In the genomic region with DNA sequence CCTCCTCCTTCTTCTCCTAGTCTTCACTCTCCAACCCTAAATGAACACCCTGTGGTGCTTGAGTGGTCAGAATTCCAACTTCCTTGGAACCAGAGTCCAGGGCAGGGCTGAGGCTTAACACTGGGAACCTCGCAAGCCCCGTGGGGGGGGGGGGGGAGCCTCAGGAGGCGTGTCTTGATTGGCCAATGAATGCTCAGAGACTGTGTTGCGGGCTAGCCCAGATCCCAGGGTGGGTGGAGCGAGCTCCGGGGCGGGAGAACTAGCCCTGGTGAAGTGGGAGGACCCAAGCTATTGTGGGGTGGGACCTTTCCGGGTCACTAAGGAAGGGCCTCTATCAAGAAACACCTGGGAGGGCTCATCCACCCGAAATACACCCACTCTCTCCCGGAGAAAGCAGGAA, we compare ENCODE assay signal across 18 mouse cellular contexts. TPM values are rescaled to one million over a fixed set of nuclear protein-coding genes. Genes with fewer than 3 reads are reported as not detected.
DNase-seq lines count a peak whose midpoint lies in the region; ATAC-seq lines count a peak whose summit lies in the region.
"Had no signal": no experiment of that assay in that cellular context is flagged by ENCODE, and none has a peak within 500 bp of the region (broad histone marks: within the 10 kb centered on the region; RNA-seq: fewer than 3 reads in every experiment).

No protein-coding gene starts in this region.

- H3K27me3 ChIP-seq in kidney, embryonic 16.5 days (ENCODE audit: insufficient read depth, low read length) = no peaks in the 10 kb centered on the region
- H3K27me3 ChIP-seq in liver, embryonic 15.5 days = no peaks in the 10 kb centered on the region; the same call in 1 of the 2 replicates
- peaks cover 19% of the 10 kb centered on the region for H3K27me3 ChIP-seq in heart, embryonic 12.5 days (replicated peaks)

- peak; percentile 37 for DNase-seq in retina, postnatal 1 day
- no peak for DNase-seq in retina, embryonic 14.5 days (ENCODE audit: low spot score)
- DNase-seq in thymus, postnatal 4 days = no peak
- DNase-seq in thymus, postnatal 14 days = no peak
- DNase-seq: adrenal gland, postnatal 36 days; cerebellum, adult 18-20 months; gastrocnemius, postnatal 36 days; right cerebral cortex, adult 18-20 months had no signal

- no peak overlapping the region for H3K9ac ChIP-seq in kidney, embryonic 16.5 days (replicated peaks; ENCODE audit: low read length)
- no peak overlapping the region for H3K9ac ChIP-seq in liver, embryonic 15.5 days
- H3K9ac ChIP-seq in heart, embryonic 12.5 days = no peak overlapping the region
- H3K9ac ChIP-seq: forebrain, embryonic 12.5 days had no signal

- H3K27ac ChIP-seq in kidney, embryonic 16.5 days (ENCODE audit: low read length) = no peak overlapping the region
- no peak overlapping the region for H3K27ac ChIP-seq in liver, embryonic 15.5 days (replicated peaks)
- no peak overlapping the region for H3K27ac ChIP-seq in heart, embryonic 12.5 days (ENCODE audit: poor library complexity, severe bottlenecking)
- H3K27ac ChIP-seq: embryonic facial prominence, embryonic 10.5 days; forebrain, embryonic 12.5 days had no signal

- no peaks in the 10 kb centered on the region for H3K9me3 ChIP-seq in kidney, embryonic 16.5 days (ENCODE audit: low read length)
- no peaks in the 10 kb centered on the region for H3K9me3 ChIP-seq in liver, embryonic 15.5 days (replicated peaks)
- no peaks in the 10 kb centered on the region for H3K9me3 ChIP-seq in heart, embryonic 12.5 days (replicated peaks)
- H3K9me3 ChIP-seq: embryonic facial prominence, embryonic 10.5 days; forebrain, embryonic 12.5 days had no signal

- WGBS in kidney, embryonic 16.5 days = 26% methylated on average over 10 of the region's 10 CpGs
- 32% methylated on average over 10 of the region's 10 CpGs for WGBS in liver, embryonic 15.5 days (ENCODE audit: insufficient replicate concordance)
- 28% methylated on average over 10 of the region's 10 CpGs for WGBS in heart, embryonic 12.5 days

- H3K4me1 ChIP-seq in kidney, embryonic 16.5 days (ENCODE audit: insufficient read depth, low read length) = peaks cover 6% of the 10 kb centered on the region; the same call in 1 of the 2 replicates
- H3K4me1 ChIP-seq in liver, embryonic 15.5 days (replicated peaks) = peaks cover 17% of the 10 kb centered on the region
- peaks cover 4% of the 10 kb centered on the region; the same call in 1 of the 2 replicates for H3K4me1 ChIP-seq in heart, embryonic 12.5 days (replicated peaks)

- no peak; the same call in 1 of the 2 replicates for ATAC-seq in kidney, embryonic 16.5 days (ENCODE audit: low FRiP score, low TSS enrichment)
- ATAC-seq in liver, embryonic 15.5 days (ENCODE audit: insufficient read depth) = peak; percentile 32; the same call in 1 of the 2 replicates
- no peak for ATAC-seq in heart, embryonic 12.5 days (ENCODE audit: insufficient number of reproducible peaks, low FRiP score)
- ATAC-seq in monocyte, adult 5-6 weeks (replicated peaks; ENCODE audit: insufficient number of reproducible peaks, low FRiP score, low TSS enrichment, poor library complexity, severe bottlenecking) = no peak

- H3K36me3 ChIP-seq in kidney, embryonic 16.5 days (ENCODE audit: insufficient read depth, low read length) = no peaks in the 10 kb centered on the region
- no peaks in the 10 kb centered on the region for H3K36me3 ChIP-seq in liver, embryonic 15.5 days (replicated peaks)
- no peaks in the 10 kb centered on the region for H3K36me3 ChIP-seq in heart, embryonic 12.5 days
- H3K36me3 ChIP-seq: embryonic facial prominence, embryonic 10.5 days; forebrain, embryonic 12.5 days had no signal

- H3K4me2 ChIP-seq in kidney, embryonic 16.5 days (replicated peaks; ENCODE audit: low read depth, low read length) = 0 out of 2 replicates have a peak overlapping the region, but pooled peaks have one; percentile 12
- H3K4me2 ChIP-seq in liver, embryonic 15.5 days = peak overlapping the region; percentile 44; the same call in 1 of the 2 replicates
- no peak overlapping the region for H3K4me2 ChIP-seq in heart, embryonic 12.5 days
- H3K4me2 ChIP-seq: forebrain, embryonic 12.5 days had no signal

- no peak overlapping the region for H3K4me3 ChIP-seq in kidney, embryonic 16.5 days (ENCODE audit: low read length)
- no peak overlapping the region for H3K4me3 ChIP-seq in liver, embryonic 15.5 days (replicated peaks)
- no peak overlapping the region for H3K4me3 ChIP-seq in heart, embryonic 12.5 days
- H3K4me3 ChIP-seq: embryonic facial prominence, embryonic 10.5 days; forebrain, embryonic 12.5 days had no signal

RNA-seq across cellular contexts. Expression of a gene that starts 1.3 kb away (rescaled TPM):
- 7.2 and 8.3 TPM in 2 replicates for polyA plus RNA-seq in kidney, embryonic 16.5 days (2015; fragmentation: Nextera tagmentation; extraction: Ambion mirVana)
- polyA plus RNA-seq in liver, embryonic 15.5 days (2015; fragmentation: Nextera tagmentation; extraction: Ambion mirVana) = 12.9 and 16.3 TPM in 2 replicates
- polyA plus RNA-seq in heart, embryonic 12.5 days (2016; fragmentation: Nextera tagmentation; extraction: Ambion mirVana) = 0.90 and 0.91 TPM in 2 replicates
- 1.3 TPM in 1 of 3 replicates, not detected in the others for total RNA-seq in monocyte, adult 5-6 weeks (2017)
- polyA plus RNA-seq: C2C12 had no signal

RNA-seq across cellular contexts. Expression of a gene that starts 14.0 kb away (rescaled TPM):
- polyA plus RNA-seq in kidney, embryonic 16.5 days (2015; fragmentation: Nextera tagmentation; extraction: Ambion mirVana) = 675 and 814 TPM in 2 replicates
- 182 and 216 TPM in 2 replicates for polyA plus RNA-seq in liver, embryonic 15.5 days (2015; fragmentation: Nextera tagmentation; extraction: Ambion mirVana)
- polyA plus RNA-seq in heart, embryonic 12.5 days (2016; fragmentation: Nextera tagmentation; extraction: Ambion mirVana) = 1,218 and 1,354 TPM in 2 replicates
- total RNA-seq in monocyte, adult 5-6 weeks (2017) = 3.5 to 20.8 TPM (median 3.8 TPM) in 3 replicates

RNA-seq across cellular contexts. Expression of a gene that starts 28.1 kb away (rescaled TPM):
- 9.1 and 10.4 TPM in 2 replicates for polyA plus RNA-seq in kidney, embryonic 16.5 days (2015; fragmentation: Nextera tagmentation; extraction: Ambion mirVana)
- polyA plus RNA-seq in liver, embryonic 15.5 days (2015; fragmentation: Nextera tagmentation; extraction: Ambion mirVana) = 22.6 and 27.0 TPM in 2 replicates
- 1.7 and 2.2 TPM in 2 replicates for polyA plus RNA-seq in heart, embryonic 12.5 days (2016; fragmentation: Nextera tagmentation; extraction: Ambion mirVana)
- total RNA-seq in monocyte, adult 5-6 weeks (2017) = not detected in 3 replicates
- total RNA-seq: gastrocnemius, postnatal 36 days; left cerebral cortex, postnatal 36 days; megakaryocyte, adult 5-6 weeks had no signal
- polyA plus RNA-seq: heart, postnatal 0 days had no signal
